Mouse (Mus musculus): ENCODE measurements around the gene Sycp2. TPM values are rescaled to one million over a fixed set of nuclear protein-coding genes. Genes with fewer than 3 reads are reported as not detected.

The Sycp2 gene
- polyA plus RNA-seq, 1 experiment, result 0.29 TPM

GRCm38 (mm10) chr2:178428183-178428582 is 20.7 kb upstream of the Sycp2 start:
- TF ChIP-seq POLR2A (IDR thresholded peaks at IDR 0.05; ENCODE audit: borderline replicate concordance, extremely low read depth, insufficient read depth, insufficient read length, poor library complexity, severe bottlenecking) (no peak), CTCF (IDR thresholded peaks at IDR 0.05; ENCODE audit: borderline replicate concordance, extremely low read depth, insufficient read depth, insufficient read length) (no peak)

GRCm38 (mm10) chr2:178427181-178427580 is 19.7 kb upstream of the Sycp2 start:
- no peak for TF ChIP-seq POLR2A (IDR thresholded peaks at IDR 0.05; ENCODE audit: borderline replicate concordance, extremely low read depth, insufficient read depth, insufficient read length, poor library complexity, severe bottlenecking)
- TF ChIP-seq CTCF (IDR thresholded peaks at IDR 0.05; ENCODE audit: borderline replicate concordance, extremely low read depth, insufficient read depth, insufficient read length), result no peak
- DNase-seq (ENCODE audit: low read depth), result no peak

More at GRCm38 (mm10) chr2:178428183-178428582, 20.7 kb upstream of the Sycp2 start:
- no peak for DNase-seq (ENCODE audit: low read depth)

- TF ChIP-seq POLR2A (IDR thresholded peaks at IDR 0.05; ENCODE audit: borderline replicate concordance, extremely low read depth, insufficient read depth, insufficient read length, poor library complexity, severe bottlenecking) (no peak), CTCF (IDR thresholded peaks at IDR 0.05; ENCODE audit: borderline replicate concordance, extremely low read depth, insufficient read depth, insufficient read length) (peak; percentile 48)
- peak; percentile 77 for DNase-seq (ENCODE audit: low read depth)
These were observed 18.7 kb upstream of the Sycp2 start for GRCm38 (mm10) chr2:178426229-178426628.

GRCm38 (mm10) chr2:178423223-178423622 is 15.7 kb upstream of the Sycp2 start:
- no peak for DNase-seq (ENCODE audit: low read depth)

GRCm38 (mm10) chr2:178422186-178422585 is 14.7 kb upstream of the Sycp2 start:
- TF ChIP-seq CTCF (IDR thresholded peaks at IDR 0.05; ENCODE audit: borderline replicate concordance, extremely low read depth, insufficient read depth, insufficient read length) (no peak), POLR2A (IDR thresholded peaks at IDR 0.05; ENCODE audit: borderline replicate concordance, extremely low read depth, insufficient read depth, insufficient read length, poor library complexity, severe bottlenecking) (no peak)
- no peak for DNase-seq (ENCODE audit: low read depth)

More at GRCm38 (mm10) chr2:178423223-178423622, 15.7 kb upstream of the Sycp2 start:
- TF ChIP-seq CTCF (IDR thresholded peaks at IDR 0.05; ENCODE audit: borderline replicate concordance, extremely low read depth, insufficient read depth, insufficient read length) (no peak), POLR2A (IDR thresholded peaks at IDR 0.05; ENCODE audit: borderline replicate concordance, extremely low read depth, insufficient read depth, insufficient read length, poor library complexity, severe bottlenecking) (no peak)

DNA sequence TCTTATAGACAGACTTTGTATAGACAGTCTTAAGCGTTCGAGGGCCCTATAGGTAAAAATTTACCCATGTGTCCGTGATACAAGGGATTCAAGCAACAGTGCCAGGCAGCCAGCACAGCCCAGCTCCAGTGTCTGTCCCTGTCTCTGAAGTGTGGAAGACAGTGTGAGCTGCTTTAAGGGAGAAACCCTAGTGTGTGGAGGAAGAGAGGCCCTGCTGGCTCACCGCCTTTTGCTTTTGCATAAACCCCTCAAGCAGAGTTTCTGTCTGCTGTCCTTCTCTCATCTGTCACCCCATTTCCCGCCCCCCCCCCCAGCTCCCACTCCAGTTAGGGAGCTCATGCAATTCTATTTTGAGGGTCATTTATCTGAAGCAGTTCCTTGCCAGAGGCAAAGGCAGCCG is 14.1 kb upstream of the Sycp2 start:
- TF ChIP-seq CTCF (IDR thresholded peaks at IDR 0.05; ENCODE audit: borderline replicate concordance, extremely low read depth, insufficient read depth, insufficient read length) (no peak), POLR2A (IDR thresholded peaks at IDR 0.05; ENCODE audit: borderline replicate concordance, extremely low read depth, insufficient read depth, insufficient read length, poor library complexity, severe bottlenecking) (no peak)
- DNase-seq (ENCODE audit: low read depth), result peak; percentile 49

DNA sequence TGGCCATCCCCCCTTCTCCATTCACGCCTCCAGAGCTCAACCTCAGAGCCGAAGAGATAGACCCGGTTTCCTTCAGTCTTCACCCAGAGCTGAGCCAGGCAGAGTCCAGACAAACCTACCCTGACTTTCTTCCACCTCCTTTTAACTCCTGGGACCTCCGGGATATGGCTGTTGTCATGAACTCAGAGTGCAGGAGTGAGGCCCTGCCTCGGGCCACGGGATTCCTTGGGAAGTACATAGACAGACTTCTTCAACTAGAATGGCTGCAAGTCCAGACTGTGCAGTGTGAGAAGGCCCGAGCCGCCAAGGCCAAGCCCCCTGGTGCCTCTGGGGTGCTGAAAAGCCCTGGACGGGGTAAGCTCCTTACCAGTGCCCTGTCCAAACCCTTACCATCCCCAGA is 13.1 kb upstream of the Sycp2 start:
- TF ChIP-seq CTCF (IDR thresholded peaks at IDR 0.05; ENCODE audit: borderline replicate concordance, extremely low read depth, insufficient read depth, insufficient read length) (no peak), POLR2A (IDR thresholded peaks at IDR 0.05; ENCODE audit: borderline replicate concordance, extremely low read depth, insufficient read depth, insufficient read length, poor library complexity, severe bottlenecking) (no peak)
- DNase-seq (ENCODE audit: low read depth), result no peak

GRCm38 (mm10) chr2:178416970-178417369 is 9.5 kb upstream of the Sycp2 start:
- no peak for DNase-seq (ENCODE audit: low read depth)
- TF ChIP-seq POLR2A (IDR thresholded peaks at IDR 0.05; ENCODE audit: borderline replicate concordance, extremely low read depth, insufficient read depth, insufficient read length, poor library complexity, severe bottlenecking) (no peak), CTCF (IDR thresholded peaks at IDR 0.05; ENCODE audit: borderline replicate concordance, extremely low read depth, insufficient read depth, insufficient read length) (no peak)

- no peak for DNase-seq (ENCODE audit: low read depth)
- TF ChIP-seq POLR2A (IDR thresholded peaks at IDR 0.05; ENCODE audit: borderline replicate concordance, extremely low read depth, insufficient read depth, insufficient read length, poor library complexity, severe bottlenecking) (no peak), CTCF (IDR thresholded peaks at IDR 0.05; ENCODE audit: borderline replicate concordance, extremely low read depth, insufficient read depth, insufficient read length) (no peak)
These were observed 8.9 kb upstream of the Sycp2 start for GRCm38 (mm10) chr2:178416427-178416826.

DNA sequence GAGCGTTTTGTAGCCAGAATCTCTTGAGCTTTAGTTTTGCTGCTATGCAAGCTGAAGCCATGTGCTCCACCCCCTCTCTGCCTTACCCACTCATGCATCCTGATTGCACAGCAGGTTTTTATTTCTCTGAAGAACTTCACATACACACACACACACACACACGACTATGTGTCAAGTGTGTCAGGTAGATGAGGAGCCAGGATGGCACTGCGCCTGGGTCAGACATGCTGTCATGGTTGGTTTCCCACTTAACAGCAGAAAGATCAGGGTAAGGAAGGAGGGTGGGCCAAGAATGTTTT is 7.6 kb upstream of the Sycp2 start:
- TF ChIP-seq POLR2A (IDR thresholded peaks at IDR 0.05; ENCODE audit: borderline replicate concordance, extremely low read depth, insufficient read depth, insufficient read length, poor library complexity, severe bottlenecking), result no peak
- no peak for TF ChIP-seq CTCF (IDR thresholded peaks at IDR 0.05; ENCODE audit: borderline replicate concordance, extremely low read depth, insufficient read depth, insufficient read length)
- DNase-seq (ENCODE audit: low read depth), result no peak

- TF ChIP-seq POLR2A (IDR thresholded peaks at IDR 0.05; ENCODE audit: borderline replicate concordance, extremely low read depth, insufficient read depth, insufficient read length, poor library complexity, severe bottlenecking) (no peak), CTCF (IDR thresholded peaks at IDR 0.05; ENCODE audit: borderline replicate concordance, extremely low read depth, insufficient read depth, insufficient read length) (no peak)
- DNase-seq (ENCODE audit: low read depth), result peak; percentile 86
These were observed 7.0 kb upstream of the Sycp2 start, which contains the start of the genes Ppp1r3d and Fam217b for GRCm38 (mm10) chr2:178414261-178415149. Ppp1r3d (minus strand) TSS chr2:178414472. Fam217b (plus strand) TSS chr2:178414524.

All from brain, embryonic 14.5 days (tissue).